Comparison of ENCODE assay signal across 31 mouse cellular contexts in genomic region chr3:99945171-99945570, GRCm38 (mm10). TPM values are rescaled to one million over a fixed set of nuclear protein-coding genes. Genes with fewer than 3 reads are reported as not detected.
A peak's percentile ranks its signal among the peaks of the same experiment; 100 is the strongest.
DNase-seq lines count a peak whose midpoint lies in the region; ATAC-seq and TF ChIP-seq lines count a peak whose summit lies in the region.
"Had no signal": no experiment of that assay in that cellular context is flagged by ENCODE, and none has a peak within 500 bp of the region (broad histone marks: within the 10 kb centered on the region; RNA-seq: fewer than 3 reads in every experiment).

No protein-coding gene starts in this region.

- H3K4me3 ChIP-seq in heart, embryonic 10.5 days = no peak overlapping the region
- H3K4me3 ChIP-seq in lung, postnatal 0 days (ENCODE audit: low read depth, low read length) = no peak overlapping the region
- H3K4me3 ChIP-seq: embryonic facial prominence, embryonic 15.5 days; forebrain, embryonic 15.5 days; heart, embryonic 15.5 days; liver, embryonic 13.5 days; midbrain, embryonic 13.5 days; neural tube, embryonic 15.5 days had no signal

- H3K27ac ChIP-seq in heart, embryonic 10.5 days = no peak overlapping the region
- no peak overlapping the region for H3K27ac ChIP-seq in lung, postnatal 0 days (ENCODE audit: low read length)
- H3K27ac ChIP-seq: embryonic facial prominence, embryonic 15.5 days; forebrain, embryonic 15.5 days; heart, embryonic 15.5 days; hindbrain, embryonic 14.5 days; liver, embryonic 13.5 days; macrophage; midbrain, embryonic 13.5 days; neural tube, embryonic 15.5 days had no signal

- H3K4me2 ChIP-seq in lung, postnatal 0 days (replicated peaks; ENCODE audit: low read depth, low read length) = no peak overlapping the region
- H3K4me2 ChIP-seq: embryonic facial prominence, embryonic 15.5 days; forebrain, embryonic 15.5 days; heart, embryonic 15.5 days; hindbrain, embryonic 14.5 days; liver, embryonic 13.5 days; midbrain, embryonic 13.5 days; neural tube, embryonic 15.5 days had no signal

- no peaks in the 10 kb centered on the region for H3K36me3 ChIP-seq in heart, embryonic 10.5 days
- H3K36me3 ChIP-seq in lung, postnatal 0 days (ENCODE audit: insufficient read depth, low read length) = no peaks in the 10 kb centered on the region
- H3K36me3 ChIP-seq: embryonic facial prominence, embryonic 15.5 days; forebrain, embryonic 15.5 days; heart, embryonic 15.5 days; liver, embryonic 13.5 days; midbrain, embryonic 13.5 days; neural tube, embryonic 15.5 days had no signal

- peak; percentile 75 for DNase-seq in heart, adult 11 months
- DNase-seq in heart, embryonic 10.5 days (ENCODE audit: low spot score) = no peak
- peak; percentile 5 for DNase-seq in kidney, postnatal 10 days
- DNase-seq in kidney, postnatal 4 days = no peak
- peak; percentile 9 for DNase-seq in lung, postnatal 0 days (ENCODE audit: low spot score)
- no peak for DNase-seq in lung, adult 18-20 months
- no peak for DNase-seq in adrenal gland, adult 8-10 months
- DNase-seq: adrenal gland, postnatal 14 days; cerebellum, adult 11-12 months; cerebellum, postnatal 10 days; gastrocnemius, postnatal 25 days; heart, adult 18-20 months; layer of hippocampus, adult 9-11 months; liver, embryonic 13.5 days; lung, adult 2 months; retina, postnatal 1 day; right cerebral cortex, postnatal 14 days had no signal

- no peak for TF ChIP-seq EP300 in lung, postnatal 0 days (IDR thresholded peaks at IDR 0.05)

- TF ChIP-seq CTCF in lung, postnatal 0 days (IDR thresholded peaks at IDR 0.05) = no peak

- H3K9ac ChIP-seq in lung, postnatal 0 days (replicated peaks; ENCODE audit: low read depth) = no peak overlapping the region
- H3K9ac ChIP-seq: embryonic facial prominence, embryonic 15.5 days; forebrain, embryonic 15.5 days; heart, embryonic 15.5 days; hindbrain, embryonic 14.5 days; liver, embryonic 13.5 days; midbrain, embryonic 13.5 days; neural tube, embryonic 15.5 days had no signal

- H3K4me1 ChIP-seq in heart, embryonic 10.5 days = no peaks in the 10 kb centered on the region
- no peaks in the 10 kb centered on the region for H3K4me1 ChIP-seq in lung, postnatal 0 days (ENCODE audit: insufficient read depth, low read depth, low read length)
- H3K4me1 ChIP-seq: embryonic facial prominence, embryonic 15.5 days; forebrain, embryonic 15.5 days; heart, embryonic 15.5 days; liver, embryonic 13.5 days; midbrain, embryonic 13.5 days; neural tube, embryonic 15.5 days had no signal

- 58% methylated on average over 2 of the region's 2 CpGs for WGBS in heart, embryonic 10.5 days
- 45% methylated on average over 2 of the region's 2 CpGs for WGBS in lung, postnatal 0 days

- H3K9me3 ChIP-seq in heart, embryonic 10.5 days = no peaks in the 10 kb centered on the region
- H3K9me3 ChIP-seq in lung, postnatal 0 days (ENCODE audit: low read length) = no peaks in the 10 kb centered on the region
- H3K9me3 ChIP-seq: embryonic facial prominence, embryonic 15.5 days; forebrain, embryonic 15.5 days; heart, embryonic 15.5 days; liver, embryonic 13.5 days; midbrain, embryonic 13.5 days; neural tube, embryonic 15.5 days had no signal

- no peaks in the 10 kb centered on the region for H3K27me3 ChIP-seq in heart, embryonic 10.5 days (ENCODE audit: insufficient read depth, poor library complexity, severe bottlenecking)
- no peaks in the 10 kb centered on the region for H3K27me3 ChIP-seq in lung, postnatal 0 days (replicated peaks; ENCODE audit: insufficient read depth, low read length)
- H3K27me3 ChIP-seq: embryonic facial prominence, embryonic 15.5 days; forebrain, embryonic 15.5 days; heart, embryonic 15.5 days; liver, embryonic 13.5 days; midbrain, embryonic 13.5 days; neural tube, embryonic 15.5 days; Patski had no signal

- peak; percentile 25; the same call in 1 of the 2 replicates for ATAC-seq in lung, postnatal 0 days
- ATAC-seq: forebrain, embryonic 15.5 days; intestine, postnatal 0 days; midbrain, embryonic 13.5 days; Patski had no signal

RNA-seq across cellular contexts. Expression of gene Spag17, which starts 60.0 kb away (rescaled TPM):
- 0.11 and 0.80 TPM in 2 replicates for polyA plus RNA-seq in heart, embryonic 10.5 days (2016; fragmentation: Nextera tagmentation; extraction: Ambion mirVana)
- polyA plus RNA-seq in lung, postnatal 0 days (2015; fragmentation: Nextera tagmentation; extraction: Ambion mirVana) = 5.9 and 10.1 TPM in 2 replicates
- not detected for total RNA-seq in adrenal gland, adult 8-10 months (2022)
- total RNA-seq: adrenal gland, postnatal 14 days; common myeloid progenitor, adult 5-6 weeks; gastrocnemius, adult 18-20 months; gastrocnemius, postnatal 25 days; megakaryocyte-erythroid progenitor cell, adult 5-6 weeks had no signal
- polyA plus RNA-seq: macrophage; small intestine, adult 2 months; stomach, embryonic 14.5 days had no signal

Comparison
In these comparisons a context has a peak if more than half of its experiments do, and no peak if none do; other contexts are left out.
1. DNase-seq: peak in heart, adult 11 months (single experiment), kidney, postnatal 10 days (single experiment) and lung, postnatal 0 days (single experiment); none in heart, embryonic 10.5 days (single experiment), kidney, postnatal 4 days (0 of 2), lung, adult 18-20 months (0 of 2) and adrenal gland, adult 8-10 months (single experiment).